Mouse (Mus musculus) E14TG2a.4 (cell line): ENCODE results near the gene Med18.
A peak's percentile ranks its signal among the peaks of the same experiment; 100 is the strongest.

Source experiments
- H3K27me3 ChIP-seq: 2 replicates; pipeline ENCODE4 v1.6.1; 2014; ENCODE audit warnings: low read length, control low read depth; ENCODE audit not compliant: insufficient read depth
- H3K36me3 ChIP-seq: 2 replicates; pipeline ENCODE4 v1.6.1; 2014; ENCODE audit warnings: low read length, control low read depth; ENCODE audit not compliant: insufficient read depth
- H3K4me1 ChIP-seq: replicated peaks from 2 replicates; pipeline ENCODE4 v1.6.1; 2014; ENCODE audit warnings: low read depth, low read length, control low read depth
- H3K4me3 ChIP-seq: replicated peaks from 2 replicates; pipeline ENCODE4 v1.5.1; 2014; ENCODE audit warnings: mild to moderate bottlenecking, low read length
- H3K9me3 ChIP-seq: 2 replicates; pipeline ENCODE4 v1.6.1; 2014; ENCODE audit warnings: low read length, control low read depth
- CTCF ChIP-seq: conservative IDR thresholded peaks from 2 replicates; pipeline ENCODE4 v1.5.1; 2014; ENCODE audit warnings: low read length
- NANOG ChIP-seq: IDR thresholded peaks from 2 replicates; pipeline ENCODE4 v1.6.1; 2014; ENCODE audit warnings: borderline replicate concordance, low read length, mixed read lengths
- POU5F1 ChIP-seq: IDR thresholded peaks from 2 replicates; pipeline ENCODE4 v1.6.1; 2014; ENCODE audit warnings: low read length, borderline replicate concordance

Med18 gene

DNA sequence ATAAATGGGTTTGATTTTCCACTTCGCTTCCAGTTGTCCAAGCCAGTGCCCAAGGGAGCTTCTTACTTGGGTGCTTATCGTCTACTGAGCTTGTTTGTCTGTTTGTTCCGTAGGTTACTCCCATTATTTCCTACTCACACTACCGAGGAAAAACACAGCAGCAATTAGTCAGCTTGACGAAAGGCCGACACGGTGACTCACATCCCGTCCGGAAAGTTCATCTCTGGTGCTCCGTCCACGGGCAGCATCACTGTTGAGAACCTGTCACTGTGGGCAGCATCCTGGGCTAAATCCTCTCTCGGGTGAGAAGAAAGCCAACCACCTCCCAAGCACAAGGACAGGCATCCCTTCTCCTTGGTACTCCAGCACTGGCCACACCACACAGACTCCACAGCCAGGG, 17.6 kb downstream of the Med18 start:
- Histone ChIP-seq H3K36me3 (no peaks in the 10 kb centered on the region), H3K27me3 (peaks cover 2% of the 10 kb centered on the region; the same call in 1 of the 2 replicates), H3K4me1 (no peaks in the 10 kb centered on the region), H3K4me3 (no peak overlapping the region), H3K9me3 (no peaks in the 10 kb centered on the region)
- TF ChIP-seq CTCF, result no peak
- no peak for TF ChIP-seq NANOG
- no peak for TF ChIP-seq POU5F1

DNA sequence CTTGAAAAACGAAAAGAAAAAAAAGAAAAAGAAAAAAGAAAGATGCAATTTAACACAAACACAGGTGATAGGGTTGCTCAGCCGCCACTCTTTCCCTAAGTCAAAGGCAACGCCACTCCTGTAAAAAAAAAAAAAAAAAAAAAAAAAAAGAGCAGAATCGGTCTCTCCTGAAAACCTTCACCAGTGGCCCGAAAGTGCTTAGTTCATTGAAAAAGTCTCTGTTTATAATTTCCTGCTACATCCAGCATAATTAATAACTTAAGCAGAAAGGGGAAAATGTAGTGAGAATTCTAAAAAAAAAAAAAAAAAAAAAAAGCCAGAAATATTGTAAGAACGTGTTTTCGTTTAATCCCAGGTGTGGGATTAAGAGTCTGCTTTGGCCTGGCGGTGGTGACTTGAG, 19.2 kb downstream of the Med18 start:
- 0 out of 2 replicates have a peak, but pooled peaks cover 2% of the 10 kb centered on the region for H3K4me1 ChIP-seq
- H3K27me3 ChIP-seq, result peaks cover 2% of the 10 kb centered on the region; the same call in 1 of the 2 replicates
- H3K36me3 ChIP-seq, result no peaks in the 10 kb centered on the region
- TF ChIP-seq NANOG, result no peak
- no peak for TF ChIP-seq POU5F1
- no peaks in the 10 kb centered on the region for H3K9me3 ChIP-seq
- no peak overlapping the region for H3K4me3 ChIP-seq

DNA sequence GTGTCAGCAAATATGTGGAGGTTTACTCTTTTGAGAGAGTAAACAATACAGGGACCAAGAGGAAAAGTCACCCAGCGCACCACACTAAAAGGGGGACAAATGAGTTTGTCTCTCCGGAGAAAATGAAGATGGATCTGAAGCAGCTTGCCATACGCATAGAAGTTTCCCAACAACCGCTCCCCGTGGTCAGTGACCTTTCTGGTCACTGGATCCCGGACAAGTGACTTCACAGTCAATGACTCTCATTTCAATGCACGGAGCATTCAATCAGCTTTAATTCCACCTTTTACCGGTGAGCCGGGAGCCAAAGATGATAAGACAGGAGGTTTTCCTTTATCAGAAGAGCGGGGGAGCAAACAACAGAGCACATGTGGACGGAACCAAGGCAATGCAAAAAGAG, 25.9 kb downstream of the Med18 start:
- Histone ChIP-seq H3K4me1 (peaks cover 18% of the 10 kb centered on the region), H3K27me3 (peaks cover 2% of the 10 kb centered on the region; the same call in 1 of the 2 replicates), H3K4me3 (no peak overlapping the region), H3K9me3 (no peaks in the 10 kb centered on the region), H3K36me3 (no peaks in the 10 kb centered on the region)
- TF ChIP-seq CTCF (no peak), POU5F1 (no peak), NANOG (no peak)

DNA sequence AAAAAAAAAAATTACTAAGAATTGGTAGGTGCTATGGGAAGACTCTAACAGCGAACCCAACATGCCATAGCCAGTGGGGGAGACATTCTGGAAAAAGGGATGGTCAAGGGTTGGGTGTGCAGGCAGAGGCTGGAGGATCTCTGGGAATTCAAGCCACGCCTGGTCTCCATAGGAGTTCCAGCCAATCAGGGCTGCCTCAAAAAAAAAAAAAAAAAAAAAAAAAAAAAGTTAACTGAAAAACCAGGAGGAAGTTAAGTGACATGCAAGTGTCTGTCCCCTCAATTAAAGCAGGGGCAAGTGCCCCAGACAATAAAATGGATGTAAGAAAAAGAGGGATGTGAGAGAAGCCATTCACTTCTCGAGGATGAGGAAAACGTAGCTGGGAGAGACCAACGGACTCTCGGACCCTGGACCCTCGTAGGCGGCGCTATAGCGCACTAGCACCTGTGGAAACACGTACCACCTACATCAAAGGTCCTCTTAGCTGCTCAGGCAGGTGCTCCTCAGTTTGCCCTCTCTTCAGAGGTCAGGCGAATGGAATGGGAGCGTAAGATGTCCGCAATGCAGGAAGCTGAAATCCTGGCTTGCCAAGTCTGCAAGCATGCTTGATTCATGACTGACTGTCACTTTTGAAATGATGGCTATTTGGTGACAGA, 30.9 kb downstream of the Med18 start:
- H3K9me3 ChIP-seq, result no peaks in the 10 kb centered on the region
- H3K27me3 ChIP-seq, result no peaks in the 10 kb centered on the region
- no peak for TF ChIP-seq POU5F1
- no peak for TF ChIP-seq NANOG
- TF ChIP-seq CTCF, result no peak
- no peaks in the 10 kb centered on the region for H3K36me3 ChIP-seq
- H3K4me3 ChIP-seq, result peak overlapping the region; percentile 69
- peaks cover 22% of the 10 kb centered on the region for H3K4me1 ChIP-seq

DNA sequence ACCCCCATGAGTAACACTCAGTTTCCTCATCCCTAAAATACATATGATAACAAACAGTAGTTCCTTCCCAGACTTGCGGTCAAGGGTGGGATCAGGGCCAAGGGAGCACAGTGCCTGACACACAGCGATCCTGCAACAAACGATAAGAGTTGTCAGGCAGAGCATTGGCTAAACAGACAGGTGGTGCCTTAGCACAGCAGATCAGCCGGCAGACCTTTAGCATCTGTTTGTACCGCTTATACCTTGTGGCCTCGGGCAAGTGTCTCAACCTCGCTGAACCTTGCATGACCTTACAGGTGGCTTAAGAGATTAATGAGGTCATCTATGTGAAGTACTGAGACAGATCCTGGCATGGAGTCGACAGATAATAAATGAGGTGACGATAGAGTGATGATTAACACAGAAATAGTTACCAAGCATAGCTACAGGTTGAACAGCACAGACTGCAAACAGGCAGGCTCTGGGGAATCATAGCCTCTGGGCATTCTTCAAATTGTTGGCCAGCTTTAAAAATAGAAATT, 35.6 kb downstream of the Med18 start:
- H3K36me3 ChIP-seq, result no peaks in the 10 kb centered on the region
- no peaks in the 10 kb centered on the region for H3K27me3 ChIP-seq
- TF ChIP-seq POU5F1 (no peak), NANOG (no peak), CTCF (no peak)
- H3K4me3 ChIP-seq, result no peak overlapping the region
- peaks cover 17% of the 10 kb centered on the region for H3K4me1 ChIP-seq
- H3K9me3 ChIP-seq, result no peaks in the 10 kb centered on the region

DNA sequence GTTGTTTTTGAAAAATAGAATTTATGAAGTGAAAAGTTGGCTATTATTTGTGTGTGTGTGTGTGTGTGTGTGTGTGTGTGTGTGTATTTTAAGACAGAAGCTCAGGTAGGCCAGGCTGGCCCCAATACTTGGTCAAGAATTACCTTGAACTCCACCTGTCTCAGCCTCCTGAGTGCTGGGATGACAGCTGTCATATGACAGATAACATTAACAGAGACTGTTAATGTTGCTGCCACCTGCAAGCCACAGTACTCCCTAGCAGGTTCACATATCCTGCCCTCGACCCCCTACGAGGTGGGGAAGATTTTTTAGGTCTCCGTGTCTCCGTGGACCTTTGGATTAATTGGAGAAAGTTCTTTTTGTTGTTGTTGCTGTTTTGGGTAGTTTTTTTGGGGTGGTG, 36.2 kb downstream of the Med18 start:
- Histone ChIP-seq H3K4me1 (peaks cover 15% of the 10 kb centered on the region), H3K9me3 (no peaks in the 10 kb centered on the region), H3K36me3 (no peaks in the 10 kb centered on the region), H3K4me3 (no peak overlapping the region), H3K27me3 (no peaks in the 10 kb centered on the region)
- no peak for TF ChIP-seq POU5F1
- TF ChIP-seq NANOG, result no peak
- TF ChIP-seq CTCF, result no peak

DNA sequence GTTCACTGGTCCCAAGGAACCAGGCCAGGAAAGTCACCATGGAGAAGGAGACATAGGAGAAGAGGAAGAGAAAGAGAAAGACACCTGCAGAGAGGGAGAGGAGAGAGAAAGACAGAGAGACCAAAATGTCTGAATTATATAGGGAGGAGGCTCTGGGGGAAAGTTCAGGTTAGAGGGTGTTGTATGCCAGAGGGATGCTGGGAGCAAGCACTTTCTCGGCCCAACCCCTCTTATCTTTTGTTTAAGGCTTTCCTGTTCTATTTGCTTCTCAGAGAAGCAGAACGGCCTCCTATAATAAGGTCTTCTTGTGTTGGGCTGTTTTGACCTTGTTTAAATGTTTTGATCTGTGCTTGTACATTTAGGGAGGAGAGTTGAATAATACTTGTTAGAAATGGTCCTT, 37.7 kb downstream of the Med18 start:
- no peaks in the 10 kb centered on the region for H3K36me3 ChIP-seq
- TF ChIP-seq POU5F1 (no peak), NANOG (no peak), CTCF (no peak)
- H3K27me3 ChIP-seq, result no peaks in the 10 kb centered on the region
- H3K4me1 ChIP-seq, result peaks cover 10% of the 10 kb centered on the region
- H3K9me3 ChIP-seq, result no peaks in the 10 kb centered on the region
- H3K4me3 ChIP-seq, result no peak overlapping the region

DNA sequence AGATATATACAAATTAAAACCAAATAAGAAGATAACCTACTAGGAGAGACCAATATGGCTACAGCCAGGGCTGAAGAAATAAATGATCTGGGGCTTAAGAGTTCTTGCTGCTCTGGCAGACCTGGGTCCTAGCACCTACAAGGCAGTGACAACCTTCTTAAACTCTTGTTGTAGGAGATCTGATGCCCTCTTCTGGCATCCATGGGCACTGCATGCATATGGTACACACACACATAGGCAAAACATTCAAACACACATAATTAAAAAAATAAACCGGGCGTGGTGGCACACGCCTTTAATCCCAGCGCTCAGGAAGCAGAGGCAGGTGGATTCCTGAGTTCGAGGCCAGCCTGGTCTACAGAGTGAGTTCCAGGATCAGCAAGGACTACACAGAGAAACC, 39.0 kb downstream of the Med18 start:
- no peaks in the 10 kb centered on the region for H3K9me3 ChIP-seq
- H3K27me3 ChIP-seq, result no peaks in the 10 kb centered on the region
- TF ChIP-seq NANOG (no peak), POU5F1 (no peak), CTCF (peak; percentile 66)
- H3K36me3 ChIP-seq, result no peaks in the 10 kb centered on the region
- peaks cover 18% of the 10 kb centered on the region for H3K4me1 ChIP-seq
- H3K4me3 ChIP-seq, result no peak overlapping the region

DNA sequence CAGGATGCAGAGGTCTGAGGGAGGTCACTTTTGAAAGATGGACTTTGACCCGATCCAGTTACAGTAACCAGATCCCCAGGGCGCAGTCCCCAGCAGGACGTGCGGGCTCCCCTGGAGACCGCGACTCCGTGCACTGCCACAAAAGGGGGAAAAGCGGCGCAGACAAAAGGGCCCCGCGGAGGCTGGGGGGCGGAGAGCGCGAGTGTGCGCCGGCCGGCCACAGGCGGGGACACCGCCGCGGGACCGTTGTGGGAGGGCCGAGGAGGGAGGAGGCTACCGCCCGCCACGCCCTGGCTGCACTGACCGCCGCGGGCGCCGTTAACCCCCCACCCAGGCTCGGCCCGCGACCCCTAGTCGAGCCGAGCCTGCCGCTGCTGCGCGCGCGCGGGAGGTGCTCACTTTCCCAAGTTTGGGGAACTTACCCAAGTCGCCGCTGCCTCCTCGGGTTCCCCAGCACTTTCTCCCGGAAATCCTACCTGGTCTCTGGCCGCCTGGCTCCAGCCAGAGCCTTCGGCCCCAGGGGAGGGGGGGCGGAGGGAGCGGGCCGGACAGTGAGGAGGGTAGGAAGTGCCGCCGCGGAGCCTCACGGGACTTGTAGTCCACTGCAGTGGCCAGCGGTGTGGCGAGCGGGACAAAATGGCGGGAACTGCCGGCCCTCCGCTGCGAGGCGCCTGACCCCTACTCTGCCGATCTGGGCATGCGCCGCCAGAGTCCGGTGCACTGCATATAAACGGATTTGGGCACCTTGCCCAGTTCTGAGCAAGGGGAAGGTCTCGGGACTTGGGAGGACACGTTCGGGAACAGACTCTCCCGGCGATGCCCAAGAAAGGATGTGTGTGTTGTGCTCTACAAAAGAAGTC, 41.6 kb downstream of the Med18 start, which contains the start of gene Phactr4:
Phactr4 (minus strand) TSS at position 567 of the 860 bp plus-strand sequence.
- TF ChIP-seq NANOG (no peak), POU5F1 (no peak), CTCF (no peak)
- H3K4me3 ChIP-seq, result peak within 1 kb of the TSS; percentile 95
- H3K9me3 ChIP-seq, result no peaks in the 10 kb centered on the region
- H3K36me3 ChIP-seq, result no peaks in the 10 kb centered on the region
- H3K27me3 ChIP-seq, result no peaks in the 10 kb centered on the region
- peaks cover 22% of the 10 kb centered on the region for H3K4me1 ChIP-seq
